Mouse (Mus musculus): Measurements from ENCODE around the gene Zfp770.
A peak's percentile ranks its signal among the peaks of the same experiment; 100 is the strongest.
"Not testable (repeated sequence)": the region's sequence is repeated elsewhere in the genome, so short reads cannot be mapped to it uniquely, and the experiment has no call there.

The Zfp770 gene

GRCm38 (mm10) chr2:114200932-114201559, at the start of gene Zfp770:
TSS of gene Zfp770 (minus strand) at chr2:114201469.
- peak; percentile 64 to 71 for DNase-seq (ENCODE audit: low spot score in 2 of 2)

GRCm38 (mm10) chr2:114249440-114249839, 48.2 kb upstream of the Zfp770 start:
- no peak for DNase-seq (ENCODE audit: low spot score in 2 of 2)

GRCm38 (mm10) chr2:114237639-114238038, 36.4 kb upstream of the Zfp770 start:
- no peak for DNase-seq (ENCODE audit: low spot score in 2 of 2)

- DNase-seq (ENCODE audit: low spot score in 2 of 2), result no peak
Measured at GRCm38 (mm10) chr2:114236566-114236965, 35.3 kb upstream of the Zfp770 start.

- DNase-seq (ENCODE audit: low spot score in 2 of 2), result no peak
Measured at GRCm38 (mm10) chr2:114235584-114235983, 34.3 kb upstream of the Zfp770 start.

GRCm38 (mm10) chr2:114231248-114231647, 30.0 kb upstream of the Zfp770 start:
- no peak for DNase-seq (ENCODE audit: low spot score in 2 of 2)

GRCm38 (mm10) chr2:114228672-114229071, 27.4 kb upstream of the Zfp770 start:
- DNase-seq (ENCODE audit: low spot score in 2 of 2), result no peak

GRCm38 (mm10) chr2:114205036-114205435, 3.8 kb upstream of the Zfp770 start:
- no peak for DNase-seq (ENCODE audit: low spot score in 2 of 2)

- DNase-seq (ENCODE audit: low spot score in 2 of 2), result no peak
Measured at GRCm38 (mm10) chr2:114201574-114201973, 305 bp upstream of the Zfp770 start.

- DNase-seq (ENCODE audit: low spot score in 2 of 2), result no peak
Measured at GRCm38 (mm10) chr2:114196421-114196820, 4.8 kb downstream of the Zfp770 start.

- DNase-seq (ENCODE audit: low spot score in 2 of 2), result not testable (repeated sequence)
Measured at GRCm38 (mm10) chr2:114186924-114187323, 14.3 kb downstream of the Zfp770 start, which contains the start of gene Aqr. TSS of gene Aqr (minus strand) at chr2:114187024.

- DNase-seq (ENCODE audit: low spot score in 2 of 2), result no peak
Measured at GRCm38 (mm10) chr2:114177802-114178733, 23.2 kb downstream of the Zfp770 start.

GRCm38 (mm10) chr2:114174651-114175484, 26.4 kb downstream of the Zfp770 start:
- peak; percentile 71 to 81 for DNase-seq (ENCODE audit: low spot score in 2 of 2)

GRCm38 (mm10) chr2:114173248-114173647, 28.0 kb downstream of the Zfp770 start:
- no peak for DNase-seq (ENCODE audit: low spot score in 2 of 2)

- DNase-seq (ENCODE audit: low spot score in 2 of 2), result no peak
Measured at GRCm38 (mm10) chr2:114167837-114168236, 33.4 kb downstream of the Zfp770 start.

- no peak for DNase-seq (ENCODE audit: low spot score in 2 of 2)
Measured at GRCm38 (mm10) chr2:114161978-114162377, 39.3 kb downstream of the Zfp770 start.

GRCm38 (mm10) chr2:114157345-114157744, 43.9 kb downstream of the Zfp770 start:
- DNase-seq (ENCODE audit: low spot score in 2 of 2), result no peak

GRCm38 (mm10) chr2:114156639-114157038, 44.6 kb downstream of the Zfp770 start:
- no peak for DNase-seq (ENCODE audit: low spot score in 2 of 2)

GRCm38 (mm10) chr2:114153247-114153646, 48.0 kb downstream of the Zfp770 start:
- no peak for DNase-seq (ENCODE audit: low spot score in 2 of 2)

- no peak for DNase-seq (ENCODE audit: low spot score in 2 of 2)
Measured at GRCm38 (mm10) chr2:114146864-114147458, 54.3 kb downstream of the Zfp770 start.

- peak; percentile 19 to 63 for DNase-seq (ENCODE audit: low spot score in 2 of 2)
Measured at GRCm38 (mm10) chr2:114145315-114145801, 55.9 kb downstream of the Zfp770 start.
